Mouse (Mus musculus) adrenal gland, postnatal 14 days (tissue): ENCODE measurements around the gene Thada. TPM values are rescaled to one million over a fixed set of nuclear protein-coding genes. Genes with fewer than 3 reads are reported as not detected.

ENCODE experiments used
- DNase-seq: peaks from one replicate; pipeline ENCODE4 v3.0.0; 2021; ENCODE audit warnings: mixed read lengths
- total RNA-seq: library from RNA; stranded (reverse); gene quantifications from 2 replicates; pipeline ENCODE4 v1.2.3, GENCODE M21; 2021

Thada gene
- total RNA-seq, 1 experiment from 2014 or later, result 18.9 TPM

GRCm38 (mm10) chr17:84144762-84145599 is 321.0 kb downstream of the Thada start:
- no peak for DNase-seq

- no peak for DNase-seq
These were observed 321.9 kb downstream of the Thada start for GRCm38 (mm10) chr17:84144130-84144529.

- no peak for DNase-seq
These were observed 322.7 kb downstream of the Thada start for GRCm38 (mm10) chr17:84143219-84143844.

GRCm38 (mm10) chr17:84141691-84142090 is 324.3 kb downstream of the Thada start:
- DNase-seq, result peak; percentile 49

- DNase-seq, result peak; percentile 55
These were observed 325.0 kb downstream of the Thada start for GRCm38 (mm10) chr17:84140822-84141507.

Other genes with a start within 250 kb of the Thada start
- gene Plekhh2, start 45.7 kb upstream of the Thada start, total RNA-seq, result 7.1 and 7.6 TPM in 2 replicates
- gene Dync2li1, start 160.3 kb upstream of the Thada start, total RNA-seq, result 21.7 and 21.9 TPM in 2 replicates
- 0.49 and 17.1 TPM in 2 replicates for gene Abcg8, start 210.1 kb upstream of the Thada start, total RNA-seq
- 1.3 and 22.2 TPM in 2 replicates for gene Abcg5, start 216.8 kb upstream of the Thada start, total RNA-seq